Mouse (Mus musculus) cerebellum, adult 9-10 months (tissue): ENCODE measurements at regions not wholly inside any gene's neighbourhood (a gene's known extent, or its start where the extent isn't known, plus 50 kb on each side); places are given as distances from the start of the nearest gene placed in this dataset.
A peak's percentile ranks its signal among the peaks of the same experiment; 100 is the strongest.

Experiments used
- DNase-seq: peaks from one replicate; pipeline ENCODE4 v3.0.0; 2022

DNA sequence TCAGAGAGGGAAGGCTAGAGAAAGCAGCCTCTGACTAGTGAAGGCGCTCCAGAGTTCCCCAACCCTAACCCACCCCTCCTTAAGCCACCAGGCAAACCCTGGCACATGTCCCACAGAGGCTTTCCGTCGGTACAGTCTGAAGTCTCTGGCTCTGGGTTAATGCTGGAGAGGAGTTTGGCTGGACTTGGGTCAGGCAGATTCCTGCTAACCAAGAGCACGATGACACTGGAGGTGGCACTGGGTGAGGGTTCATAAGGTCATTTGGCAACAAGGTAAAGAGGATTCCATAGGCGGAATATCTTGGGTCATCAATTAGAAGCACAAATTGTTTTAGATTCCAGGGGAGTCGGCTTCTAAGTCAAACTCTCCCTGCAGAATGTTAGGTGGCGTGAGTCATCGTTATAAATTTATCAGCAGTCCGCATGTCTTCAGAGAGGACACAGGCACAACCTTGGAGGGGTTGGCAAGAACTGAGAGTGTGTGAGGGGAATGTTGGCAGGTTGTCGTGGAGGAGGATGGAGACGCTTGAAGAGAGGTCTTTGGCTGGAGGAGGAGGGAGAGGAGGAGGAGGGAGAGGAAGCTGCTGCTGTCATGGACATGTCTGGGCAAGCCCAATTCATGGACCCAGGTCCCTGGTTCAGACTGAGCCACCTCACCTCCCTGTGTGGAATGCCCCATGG, 138.4 kb downstream of the Utp6 start:
- no peak for DNase-seq

DNA sequence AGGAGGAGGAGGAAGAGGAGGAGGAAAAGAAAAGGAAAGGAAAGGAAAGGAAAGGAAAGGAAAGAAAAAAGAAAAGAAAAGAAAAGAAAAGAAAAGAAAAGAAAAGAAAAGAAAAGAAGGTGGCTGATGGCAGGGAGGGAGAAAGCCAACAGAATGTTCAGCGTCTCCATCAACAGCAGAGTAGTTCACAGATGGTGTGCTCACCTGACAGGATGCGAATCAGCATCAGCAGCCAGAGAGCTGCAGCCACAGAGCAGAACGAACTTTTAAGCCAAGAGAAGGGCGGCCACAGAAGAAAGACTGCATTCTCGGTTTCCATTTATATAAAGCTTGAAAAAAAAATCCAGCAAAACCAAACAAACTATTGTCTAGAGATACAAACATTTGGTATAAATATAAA, 140.2 kb downstream of the Utp6 start:
- peak; percentile 33 for DNase-seq

DNA sequence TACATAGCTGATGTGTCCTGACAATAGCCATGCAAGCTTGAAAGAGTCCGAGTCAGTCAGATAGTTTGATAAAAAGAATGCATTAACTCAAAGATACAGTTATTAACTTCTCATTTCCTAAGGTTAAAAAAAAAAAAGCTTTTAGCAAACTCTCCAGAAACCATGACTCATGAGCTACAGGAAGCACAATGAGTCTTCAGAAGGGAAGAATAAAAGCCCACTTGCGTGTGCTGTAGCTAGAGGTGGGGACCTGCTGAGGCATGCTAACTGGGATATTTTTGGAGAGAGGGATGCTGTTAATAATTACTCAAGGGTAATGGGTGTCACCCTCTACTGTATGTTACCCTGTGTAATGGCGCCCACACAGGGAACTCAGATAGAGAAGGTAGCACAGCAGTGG, 147.0 kb downstream of the Utp6 start:
- DNase-seq: no peak

DNA sequence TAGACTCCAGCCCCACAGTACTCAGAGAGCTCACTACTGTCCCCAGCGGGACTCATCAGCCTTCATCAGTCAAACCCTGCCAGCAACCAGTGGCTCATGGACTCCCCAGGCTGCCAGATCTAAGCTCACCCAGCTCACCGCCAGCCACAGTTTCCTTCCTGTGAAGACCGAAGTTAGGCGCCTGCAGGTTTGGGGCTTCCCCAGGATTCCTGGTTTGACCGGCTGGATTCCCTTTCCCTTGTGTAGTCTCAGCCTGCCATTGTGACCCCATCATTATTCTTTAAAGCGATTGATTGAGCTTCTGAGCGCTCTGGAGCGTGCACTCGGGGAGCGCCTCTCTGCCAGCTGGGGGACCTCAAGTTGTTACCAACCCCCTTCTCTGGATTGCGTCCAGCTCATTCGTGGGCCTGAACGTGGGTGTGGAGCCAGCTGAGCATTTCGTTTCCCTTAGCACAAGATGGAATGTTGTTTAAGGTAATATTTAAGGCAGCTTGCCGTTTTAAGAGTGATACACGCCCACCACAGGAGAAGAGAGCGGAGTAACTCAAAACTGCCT, 155.2 kb downstream of the Utp6 start:
- DNase-seq: no peak

DNA sequence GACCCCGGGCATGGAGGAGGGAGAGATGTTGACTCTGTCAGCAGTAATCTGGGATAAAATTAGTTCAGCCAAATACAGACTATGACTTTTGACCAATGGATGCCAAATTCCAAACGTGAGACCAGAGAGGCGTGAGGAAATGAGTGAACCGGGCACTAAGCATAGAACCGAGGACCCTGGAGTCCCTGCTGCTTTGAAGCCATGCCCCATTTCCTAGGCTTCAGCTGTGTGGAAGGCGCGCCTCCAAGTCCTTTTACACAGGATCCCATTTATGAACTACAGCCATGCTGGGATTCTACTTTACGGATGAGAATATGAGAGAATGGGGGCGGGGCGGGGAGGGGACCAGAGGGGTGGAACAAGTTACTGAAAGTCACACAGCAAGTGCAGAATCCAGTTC, 155.8 kb downstream of the Utp6 start:
- DNase-seq: no peak

DNA sequence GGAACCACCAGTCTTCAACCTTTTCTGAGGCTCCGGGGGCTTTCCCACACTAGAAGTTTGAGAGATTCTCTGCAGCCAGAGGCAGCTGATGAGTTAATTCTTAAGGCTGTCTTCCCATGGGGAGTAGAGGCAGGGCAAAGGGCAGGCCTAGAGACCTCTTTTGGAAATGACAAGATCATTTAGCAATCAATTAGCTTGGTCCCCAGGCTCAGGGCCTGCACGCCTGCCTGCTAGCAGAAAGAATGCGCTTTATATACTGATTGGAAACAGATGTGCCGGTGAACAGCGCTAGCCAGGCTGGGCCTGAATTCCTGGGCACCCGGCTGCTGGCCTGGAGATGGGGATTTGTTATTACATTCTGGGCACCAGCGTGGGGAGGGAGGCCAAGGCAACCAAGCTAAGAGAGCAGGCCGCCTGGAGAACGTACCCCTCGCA, 156.2 kb downstream of the Utp6 start:
- DNase-seq: no peak

DNA sequence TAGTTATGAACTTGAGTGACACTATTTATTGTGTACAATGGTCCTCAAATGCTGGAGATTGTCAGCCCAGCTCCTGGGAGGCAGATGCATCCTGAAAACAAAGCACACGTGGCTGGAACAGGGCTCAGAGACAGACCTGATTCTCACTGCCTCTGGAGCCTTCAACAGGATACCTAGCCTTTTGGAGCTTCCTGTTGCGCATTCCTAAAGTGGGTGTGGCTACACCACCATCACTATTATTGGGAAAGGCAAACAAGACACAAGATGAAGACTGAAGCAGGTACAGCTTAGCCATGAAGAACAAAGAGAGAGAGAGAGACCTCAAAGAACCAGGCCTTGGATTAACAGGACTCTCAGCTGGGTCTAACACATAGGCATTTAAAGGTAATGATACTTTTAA, 158.2 kb downstream of the Utp6 start:
- no peak for DNase-seq

DNA sequence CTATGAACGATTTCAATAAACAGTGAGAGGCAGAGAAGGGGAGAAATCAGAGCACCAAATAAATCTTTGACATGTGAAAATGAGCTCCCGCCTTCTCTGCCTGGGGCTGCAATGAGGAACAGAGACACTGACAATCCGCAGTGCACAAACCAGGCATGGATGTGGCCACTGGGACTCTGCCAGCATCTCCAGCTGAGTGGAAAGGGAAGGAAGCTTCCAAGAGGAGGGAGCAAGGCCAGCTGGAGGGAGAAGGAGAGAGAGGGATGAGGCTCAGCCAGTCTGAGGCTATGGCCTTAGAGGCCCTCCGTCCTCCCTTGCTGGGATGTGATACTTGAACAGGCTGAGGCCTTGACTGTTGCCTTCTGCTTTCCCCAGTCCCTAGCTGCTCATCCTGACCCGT, 159.2 kb downstream of the Utp6 start:
- DNase-seq: peak; percentile 38

DNA sequence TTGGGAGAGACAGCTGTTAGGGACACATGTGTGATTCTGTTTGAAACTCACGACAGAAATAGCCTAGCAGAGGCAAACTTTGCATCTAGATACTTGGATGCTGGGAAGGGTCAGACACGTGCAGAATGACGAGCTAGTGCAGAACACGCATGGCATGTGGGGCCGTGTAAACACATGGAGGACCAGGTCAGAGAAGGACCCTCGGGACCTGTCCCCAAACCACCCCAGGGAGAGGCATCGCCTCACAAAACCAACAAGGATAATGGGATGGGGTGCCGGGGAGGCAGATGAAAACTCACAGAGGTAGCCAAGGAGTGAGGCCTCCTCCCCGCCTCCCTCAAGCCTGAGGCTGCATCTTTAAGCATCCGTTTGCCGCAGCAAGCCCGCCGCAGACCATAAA, 159.6 kb downstream of the Utp6 start:
- no peak for DNase-seq

DNA sequence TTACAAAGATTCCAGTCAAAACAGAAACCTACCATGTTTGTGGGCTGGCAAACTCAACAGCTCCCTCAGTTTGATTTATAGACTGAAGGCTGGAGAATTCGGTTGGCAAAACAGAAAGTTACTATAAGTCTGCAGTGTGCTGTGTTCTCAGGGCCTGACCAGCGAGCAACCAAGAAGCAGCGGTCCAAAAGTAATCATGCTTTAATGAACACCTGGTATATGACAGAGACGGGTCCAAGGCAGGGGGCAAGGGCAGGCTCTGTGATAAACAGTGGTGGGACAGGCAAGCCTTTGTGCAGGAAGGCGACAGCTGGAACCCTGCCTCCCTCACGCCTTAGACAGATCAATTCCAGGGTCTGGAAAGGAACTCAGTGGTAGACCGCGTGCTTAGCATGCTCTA, 161.9 kb downstream of the Utp6 start:
- no peak for DNase-seq

DNA sequence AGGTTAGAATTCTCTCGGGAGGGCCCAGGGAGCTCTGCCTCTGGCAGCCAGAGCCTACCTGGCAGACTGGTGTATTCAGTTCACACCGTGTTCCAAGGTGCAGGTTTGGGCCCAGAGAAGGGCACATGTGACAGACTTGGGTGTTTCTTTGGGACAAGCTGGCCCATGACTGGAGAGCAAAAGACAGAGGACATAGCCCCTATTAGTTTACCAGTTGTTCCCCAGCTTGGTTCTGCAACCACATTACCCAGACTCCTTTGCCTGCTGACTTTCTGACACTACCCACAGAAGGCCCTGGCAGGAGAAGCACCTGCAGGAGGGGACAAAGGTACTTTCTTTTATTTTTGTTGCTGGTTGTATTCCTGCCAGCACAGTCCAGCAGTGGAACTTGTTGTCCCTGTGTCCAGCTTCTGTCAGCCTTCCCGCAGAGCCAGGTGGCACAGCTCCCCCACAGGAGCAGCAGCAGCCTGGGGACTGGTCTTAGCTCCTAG, 173.9 kb downstream of the Utp6 start:
- no peak for DNase-seq

DNA sequence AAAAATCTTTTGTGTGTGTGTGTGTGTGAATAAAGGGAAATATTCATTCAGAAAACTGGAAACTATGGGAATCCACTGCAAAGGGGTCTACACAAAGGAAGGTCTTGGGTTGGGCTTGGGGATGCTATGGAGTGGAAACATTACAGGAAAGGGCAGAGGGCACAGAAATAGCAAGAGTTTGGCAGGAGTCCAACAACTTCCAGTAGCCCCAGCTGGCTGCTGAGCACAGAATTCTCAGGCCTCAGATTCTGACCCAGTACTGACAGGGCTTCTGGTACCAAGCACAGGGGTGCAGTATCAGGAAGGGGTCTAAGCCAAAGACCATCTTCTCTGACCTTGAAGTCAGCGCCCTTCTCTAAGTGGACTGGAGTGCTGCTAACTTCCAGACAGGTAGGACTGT, 174.4 kb downstream of the Utp6 start:
- no peak for DNase-seq

DNA sequence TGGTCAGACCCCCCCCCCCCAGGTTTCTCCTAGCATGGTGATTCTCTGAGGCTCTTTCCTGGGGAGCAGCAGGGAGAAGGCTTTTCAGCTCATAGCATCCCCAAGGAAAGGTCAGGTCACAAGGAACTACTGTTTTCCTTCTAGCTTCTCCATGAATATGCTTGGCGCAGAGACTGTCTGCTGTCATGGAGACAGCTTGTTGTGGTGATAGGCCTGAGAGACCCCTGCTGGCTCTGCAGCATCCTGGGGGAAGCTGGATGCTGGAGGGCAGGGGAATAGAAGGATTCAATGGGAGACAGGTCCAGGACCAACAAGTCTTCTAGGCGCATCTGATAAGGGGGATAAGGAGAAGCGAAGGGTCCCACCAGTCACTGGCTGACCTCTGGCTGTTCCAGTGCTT, 178.1 kb downstream of the Utp6 start:
- no peak for DNase-seq

DNA sequence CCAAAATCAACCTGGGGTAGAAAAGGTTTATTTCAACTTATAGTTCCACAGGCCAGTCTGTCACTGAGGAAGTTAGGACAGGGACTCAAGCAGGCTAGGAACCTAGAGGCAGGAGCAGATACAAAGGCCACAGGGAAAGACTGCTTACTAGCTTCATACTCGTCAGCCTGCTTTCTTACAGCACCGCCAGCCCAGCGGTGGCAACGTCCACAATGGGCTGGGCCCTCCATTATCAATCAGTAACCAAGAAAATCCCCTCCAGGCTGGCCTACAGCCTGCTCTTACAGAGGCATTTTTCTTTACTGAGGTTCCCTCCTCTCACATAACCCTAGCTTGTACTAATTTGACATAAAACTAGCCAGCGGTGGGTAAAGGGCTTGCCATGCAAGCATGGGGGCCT, 180.2 kb downstream of the Utp6 start:
- no peak for DNase-seq

DNA sequence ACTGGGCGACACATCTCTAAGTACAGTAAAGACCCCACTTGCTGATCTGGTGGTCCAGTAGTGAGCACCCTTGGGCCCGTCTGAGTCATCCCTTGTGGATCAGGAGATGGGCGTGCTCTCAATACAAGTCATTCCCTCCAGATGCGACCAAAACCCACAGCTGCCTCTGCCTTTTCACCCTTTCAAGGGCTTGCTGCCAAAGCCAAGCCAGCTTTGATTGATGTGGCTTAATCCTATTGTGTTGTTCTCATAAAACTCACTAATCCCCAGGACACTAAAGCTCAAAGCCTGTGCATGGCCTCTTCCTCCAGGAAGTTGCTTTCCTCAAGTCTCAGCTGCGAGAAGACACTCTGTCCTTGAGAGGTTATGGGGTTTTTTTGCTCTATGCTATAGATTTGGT, 182.4 kb downstream of the Utp6 start:
- DNase-seq: no peak

DNA sequence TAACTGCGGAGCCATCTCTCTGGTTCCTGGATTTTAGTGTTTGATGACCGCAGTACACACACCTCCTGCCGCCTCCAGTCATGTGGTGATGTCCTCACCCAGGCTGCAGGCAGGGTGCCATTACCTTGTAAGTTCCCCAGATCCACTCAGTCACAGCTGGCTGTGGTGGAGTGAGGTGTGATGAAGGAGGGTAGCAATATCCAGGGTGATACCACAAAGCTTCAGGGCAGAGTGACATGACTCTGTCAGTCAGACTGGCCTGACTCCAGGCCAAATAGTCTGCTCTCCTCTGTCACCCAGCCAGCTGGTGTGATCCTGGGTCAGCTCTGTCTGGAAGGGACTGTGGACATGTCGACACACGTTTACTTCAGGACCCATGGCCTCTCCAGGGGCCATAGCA, 183.7 kb downstream of the Utp6 start:
- DNase-seq: no peak

DNA sequence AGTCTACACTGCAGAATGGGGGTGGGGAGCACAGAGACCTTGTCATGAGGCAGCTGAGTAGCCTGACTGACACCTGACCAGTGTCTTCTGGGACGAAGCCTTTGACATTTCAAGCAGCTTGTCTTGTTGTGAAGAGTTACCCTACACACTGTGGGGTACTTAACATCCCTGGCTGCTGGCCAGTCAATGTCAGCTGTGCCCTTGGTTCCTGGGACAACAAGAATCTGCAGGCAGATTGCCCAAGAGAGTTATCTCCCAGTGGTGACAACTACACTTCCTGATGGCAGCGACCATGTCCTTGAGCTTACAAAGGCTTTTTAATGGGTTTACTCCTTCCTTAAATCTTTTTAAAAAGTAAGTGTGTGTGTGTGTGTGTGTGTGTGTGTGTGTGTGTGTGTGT, 184.2 kb downstream of the Utp6 start:
- no peak for DNase-seq

DNA sequence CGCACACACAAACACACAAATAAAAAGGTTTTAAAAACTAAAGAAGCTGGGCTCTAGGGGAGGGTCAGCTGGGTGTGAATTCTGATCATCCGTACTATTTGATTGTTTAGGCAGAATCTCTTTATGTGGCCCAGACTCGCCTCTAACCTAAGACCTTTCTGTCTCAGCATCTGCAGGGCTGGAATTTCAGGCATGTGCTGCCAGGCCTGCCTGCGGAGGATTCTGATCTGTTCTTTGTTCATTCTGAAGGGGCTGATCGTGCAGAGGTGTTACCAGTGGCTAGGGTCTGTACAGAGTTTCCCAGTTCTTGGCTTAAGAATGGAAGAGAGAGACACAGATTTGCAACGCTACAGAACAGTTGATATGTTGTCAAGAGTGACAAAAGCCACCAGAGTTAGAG, 185.6 kb downstream of the Rab11fip4 start:
- no peak for DNase-seq

DNA sequence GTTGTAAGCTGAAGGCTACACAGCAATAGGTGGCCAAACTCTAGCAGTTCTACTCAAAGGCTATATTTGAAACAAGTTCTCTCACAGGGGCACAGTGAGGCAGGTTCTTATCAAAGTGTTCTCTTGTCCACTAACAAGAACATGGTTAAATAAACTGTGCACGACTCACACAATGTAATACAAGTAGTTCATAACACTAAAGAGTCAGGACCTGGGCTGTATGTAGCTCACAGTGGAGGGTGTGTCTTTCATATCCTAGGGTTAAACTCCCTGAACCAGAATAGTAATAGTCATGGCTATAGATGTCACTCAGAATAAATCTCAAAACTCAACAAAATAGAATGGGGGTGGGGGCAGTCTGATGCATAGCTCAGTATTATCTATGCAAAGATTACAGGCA, 182.7 kb downstream of the Rab11fip4 start:
- no peak for DNase-seq

DNA sequence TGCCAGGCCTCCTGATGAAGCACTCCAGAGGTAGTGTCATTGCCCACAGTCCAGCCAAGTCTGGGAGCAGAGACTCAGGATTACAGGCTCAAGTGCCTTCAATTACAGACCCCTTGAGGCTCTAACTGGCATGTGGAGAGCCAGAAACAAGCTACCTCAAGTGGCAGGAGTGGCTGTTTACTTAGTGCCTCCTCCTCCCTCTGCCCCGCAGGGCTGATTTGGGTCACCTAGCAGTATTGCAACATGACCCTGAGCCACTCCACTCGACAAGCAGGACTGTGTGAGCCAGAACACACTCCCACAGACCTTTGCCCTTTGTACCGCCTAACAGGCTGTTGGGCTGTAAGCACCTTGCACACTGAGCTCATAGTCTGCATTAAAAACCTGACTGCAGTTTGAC, 180.4 kb downstream of the Rab11fip4 start:
- DNase-seq: no peak

DNA sequence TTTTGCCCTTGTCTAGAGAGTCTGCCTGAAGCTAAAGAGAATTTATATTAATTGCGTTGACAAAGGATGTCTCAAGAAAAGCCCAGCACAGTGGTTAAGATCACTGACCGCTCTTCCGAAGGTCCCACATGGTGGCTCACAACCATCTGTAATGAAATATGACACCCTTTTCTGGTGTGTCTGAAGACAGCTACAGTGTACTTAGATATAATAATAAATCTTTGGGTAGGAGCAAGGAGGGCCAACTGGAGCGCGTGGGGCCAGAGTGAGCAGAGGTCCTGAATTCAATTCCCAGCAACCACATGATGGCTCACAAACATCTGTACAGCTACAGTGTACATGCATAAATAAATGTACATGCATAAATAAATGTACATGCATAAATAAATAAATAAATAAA, 176.1 kb downstream of the Rab11fip4 start:
- no peak for DNase-seq

DNA sequence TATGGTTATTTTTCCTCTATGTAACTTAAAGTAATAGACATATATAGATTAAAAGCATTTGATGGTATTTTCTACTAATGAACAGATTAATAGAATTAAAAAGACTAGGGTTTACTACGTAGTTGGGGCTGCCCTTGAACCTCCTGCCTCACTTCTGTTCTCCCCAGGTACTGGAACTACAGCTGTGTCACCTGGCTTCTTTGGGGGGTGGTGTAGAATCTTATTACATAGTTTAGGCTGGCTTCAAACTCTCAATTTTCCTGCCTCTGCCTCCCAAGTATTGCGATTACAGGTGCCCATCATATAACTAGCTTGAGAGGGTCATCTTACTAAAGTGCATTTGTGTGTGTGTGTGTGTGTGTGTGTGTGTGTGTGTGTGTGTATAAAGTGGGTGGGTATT, 175.0 kb downstream of the Rab11fip4 start:
- DNase-seq: no peak

DNA sequence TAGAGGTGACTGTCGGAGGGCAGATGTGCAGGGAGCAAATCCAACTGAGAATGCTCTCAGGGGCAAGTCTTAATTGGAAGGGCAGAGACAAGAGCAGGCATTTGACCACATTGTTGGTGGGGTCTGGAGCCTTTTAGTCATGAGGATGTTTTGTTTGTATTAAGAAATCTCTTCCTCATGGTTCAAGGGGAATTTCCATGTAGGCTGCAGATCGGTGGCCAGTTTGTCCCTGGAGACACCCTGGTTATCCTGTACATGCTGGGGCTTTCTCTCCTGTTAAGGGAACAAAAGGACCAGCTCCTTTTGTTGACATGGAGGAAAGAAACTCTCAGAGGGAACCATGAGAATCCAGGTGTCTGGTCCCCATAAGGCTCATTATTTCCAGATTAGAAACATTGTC, 174.4 kb downstream of the Rab11fip4 start:
- no peak for DNase-seq

DNA sequence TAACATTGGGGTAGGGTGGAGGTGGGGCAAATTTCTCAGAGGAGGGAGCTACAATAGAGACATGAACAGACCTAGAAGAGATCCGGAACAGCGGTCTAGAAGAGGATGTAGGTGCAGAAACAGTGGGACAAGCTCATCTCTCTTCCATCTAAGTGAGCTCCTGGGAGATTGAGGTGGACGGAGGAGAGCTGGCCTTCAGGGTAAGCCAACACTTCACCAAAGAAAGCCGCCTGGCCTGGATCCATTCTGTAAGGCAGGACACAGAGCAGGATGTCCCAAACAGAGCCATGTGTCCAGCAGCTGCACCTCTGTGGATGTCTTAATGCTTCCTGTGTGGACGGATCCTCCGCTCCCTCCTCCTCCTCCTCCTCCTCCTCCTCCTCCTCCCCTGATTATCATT, 173.0 kb downstream of the Rab11fip4 start:
- DNase-seq: no peak

DNA sequence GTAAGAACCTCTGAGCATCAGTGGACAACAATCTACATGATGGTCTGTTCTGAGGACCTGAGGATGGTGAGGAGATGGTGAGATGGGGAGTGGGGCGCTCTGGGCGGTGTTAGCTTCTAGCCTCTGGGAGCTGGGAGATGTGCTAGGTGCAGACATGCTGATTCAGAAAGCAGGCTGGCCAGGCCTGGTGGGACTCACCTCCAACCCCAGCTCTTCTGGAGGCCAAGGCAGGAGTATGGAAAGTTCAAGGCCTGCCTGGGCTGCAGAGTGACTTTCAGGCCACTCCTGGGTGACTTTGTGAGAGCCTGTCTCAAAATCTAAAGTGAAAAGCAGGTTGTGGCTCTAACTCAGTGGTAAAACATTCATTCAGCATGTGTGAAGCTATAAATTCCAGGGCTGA, 171.6 kb downstream of the Rab11fip4 start:
- no peak for DNase-seq
